Mouse (Mus musculus): ENCODE data around the gene Stim2.

GRCm38 (mm10) chr5:53953216-53953615 is 45.1 kb upstream of the Stim2 start:
- TF ChIP-seq ZMIZ1 (IDR thresholded peaks at IDR 0.05; ENCODE audit: low read depth, low read length), result no peak
- no peak for TF ChIP-seq EP300 (IDR thresholded peaks at IDR 0.05; ENCODE audit: low read length)
- TF ChIP-seq POLR2A (IDR thresholded peaks at IDR 0.05; ENCODE audit: low read depth, low read length), result no peak

All from CH12.LX (cell line).